ENCODE assay signal across 13 mouse cellular contexts in genomic region chr8:117454516-117455116, GRCm38 (mm10). TPM values are rescaled to one million over a fixed set of nuclear protein-coding genes. Genes with fewer than 3 reads are reported as not detected.
DNase-seq lines count a peak whose midpoint lies in the region; ATAC-seq and TF ChIP-seq lines count a peak whose summit lies in the region.
"Had no signal": no experiment of that assay in that cellular context is flagged by ENCODE, and none has a peak within 500 bp of the region (broad histone marks: within the 10 kb centered on the region; RNA-seq: fewer than 3 reads in every experiment).

No protein-coding gene starts in this region.

- TF ChIP-seq CTCF in olfactory bulb, adult 2 months (IDR thresholded peaks at IDR 0.05; ENCODE audit: insufficient read depth, low read depth, low read length) = no peak

- H3K27me3 ChIP-seq in hindbrain, embryonic 13.5 days = no peaks in the 10 kb centered on the region
- H3K27me3 ChIP-seq in hindbrain, embryonic 12.5 days = no peaks in the 10 kb centered on the region
- H3K27me3 ChIP-seq in neural tube, embryonic 13.5 days = no peaks in the 10 kb centered on the region
- no peaks in the 10 kb centered on the region for H3K27me3 ChIP-seq in neural tube, embryonic 15.5 days (replicated peaks)
- H3K27me3 ChIP-seq: intestine, embryonic 15.5 days; limb, embryonic 15.5 days; lung, embryonic 15.5 days had no signal

- peak overlapping the region; percentile 66 for H3K27ac ChIP-seq in hindbrain, embryonic 13.5 days
- H3K27ac ChIP-seq in hindbrain, embryonic 12.5 days = no peak overlapping the region
- peak overlapping the region; percentile 43; the same call in 1 of the 2 replicates for H3K27ac ChIP-seq in neural tube, embryonic 13.5 days (replicated peaks)
- no peak overlapping the region for H3K27ac ChIP-seq in neural tube, embryonic 15.5 days (replicated peaks)
- H3K27ac ChIP-seq in olfactory bulb, adult 2 months (ENCODE audit: insufficient read depth, low read depth, low read length) = peak overlapping the region; percentile 3
- H3K27ac ChIP-seq: intestine, embryonic 15.5 days; limb, embryonic 15.5 days; lung, embryonic 15.5 days had no signal

- TF ChIP-seq POLR2A in olfactory bulb, adult 2 months (IDR thresholded peaks at IDR 0.05; ENCODE audit: insufficient read depth, low read depth, low read length) = no peak

- H3K9me3 ChIP-seq in hindbrain, embryonic 13.5 days = no peaks in the 10 kb centered on the region
- no peaks in the 10 kb centered on the region for H3K9me3 ChIP-seq in hindbrain, embryonic 12.5 days (replicated peaks)
- H3K9me3 ChIP-seq in neural tube, embryonic 13.5 days = no peaks in the 10 kb centered on the region
- H3K9me3 ChIP-seq in neural tube, embryonic 15.5 days (replicated peaks) = no peaks in the 10 kb centered on the region
- H3K9me3 ChIP-seq: intestine, embryonic 15.5 days; limb, embryonic 15.5 days; lung, embryonic 15.5 days had no signal

- H3K4me3 ChIP-seq in hindbrain, embryonic 13.5 days = no peak overlapping the region
- no peak overlapping the region for H3K4me3 ChIP-seq in hindbrain, embryonic 12.5 days
- no peak overlapping the region for H3K4me3 ChIP-seq in neural tube, embryonic 13.5 days
- no peak overlapping the region for H3K4me3 ChIP-seq in neural tube, embryonic 15.5 days (replicated peaks)
- no peak overlapping the region for H3K4me3 ChIP-seq in olfactory bulb, adult 2 months (ENCODE audit: insufficient read depth, low read depth, low read length)
- H3K4me3 ChIP-seq: intestine, embryonic 15.5 days; limb, embryonic 15.5 days; lung, embryonic 15.5 days had no signal

- WGBS in hindbrain, embryonic 13.5 days = 95% methylated on average over 14 of the region's 14 CpGs
- WGBS in hindbrain, embryonic 12.5 days = 92% methylated on average over 14 of the region's 14 CpGs
- 93% methylated on average over 14 of the region's 14 CpGs for whole genome bisulfite sequencing in neural tube, embryonic 13.5 days
- WGBS in neural tube, embryonic 15.5 days = 94% methylated on average over 14 of the region's 14 CpGs
- WGBS in olfactory bulb, adult 2 months = 68% methylated on average over 14 of the region's 14 CpGs

- peaks cover 42% of the 10 kb centered on the region for H3K4me1 ChIP-seq in hindbrain, embryonic 13.5 days (replicated peaks)
- peaks cover 19% of the 10 kb centered on the region; the same call in 1 of the 2 replicates for H3K4me1 ChIP-seq in hindbrain, embryonic 12.5 days
- peaks cover 24% of the 10 kb centered on the region for H3K4me1 ChIP-seq in neural tube, embryonic 13.5 days (replicated peaks)
- H3K4me1 ChIP-seq in neural tube, embryonic 15.5 days = peaks cover 23% of the 10 kb centered on the region
- H3K4me1 ChIP-seq in olfactory bulb, adult 2 months (ENCODE audit: control insufficient read depth, insufficient read depth, low read length) = peaks cover 51% of the 10 kb centered on the region
- H3K4me1 ChIP-seq: limb, embryonic 15.5 days; lung, embryonic 15.5 days had no signal

- H3K9ac ChIP-seq in hindbrain, embryonic 13.5 days = peak overlapping the region; percentile 13; the same call in 1 of the 2 replicates
- no peak overlapping the region for H3K9ac ChIP-seq in hindbrain, embryonic 12.5 days
- H3K9ac ChIP-seq in neural tube, embryonic 13.5 days = no peak overlapping the region
- H3K9ac ChIP-seq in neural tube, embryonic 15.5 days (replicated peaks) = no peak overlapping the region
- H3K9ac ChIP-seq: intestine, embryonic 15.5 days; limb, embryonic 15.5 days; lung, embryonic 15.5 days had no signal

- no peak for ATAC-seq in hindbrain, embryonic 13.5 days (ENCODE audit: low FRiP score)
- no peak for ATAC-seq in hindbrain, embryonic 12.5 days (ENCODE audit: low FRiP score)
- ATAC-seq in neural tube, embryonic 13.5 days (ENCODE audit: low read depth) = no peak
- no peak for ATAC-seq in neural tube, embryonic 15.5 days (ENCODE audit: low FRiP score)

- no peak overlapping the region for H3K4me2 ChIP-seq in hindbrain, embryonic 13.5 days
- no peak overlapping the region for H3K4me2 ChIP-seq in hindbrain, embryonic 12.5 days (replicated peaks)
- no peak overlapping the region for H3K4me2 ChIP-seq in neural tube, embryonic 13.5 days
- H3K4me2 ChIP-seq in neural tube, embryonic 15.5 days = no peak overlapping the region
- H3K4me2 ChIP-seq: intestine, embryonic 15.5 days; limb, embryonic 15.5 days; lung, embryonic 15.5 days had no signal

- peaks cover 83% of the 10 kb centered on the region for H3K36me3 ChIP-seq in hindbrain, embryonic 13.5 days
- peaks cover 79% of the 10 kb centered on the region for H3K36me3 ChIP-seq in hindbrain, embryonic 12.5 days
- H3K36me3 ChIP-seq in neural tube, embryonic 13.5 days = peaks cover 97% of the 10 kb centered on the region
- peaks cover 71% of the 10 kb centered on the region for H3K36me3 ChIP-seq in neural tube, embryonic 15.5 days

- DNase-seq in adrenal gland, postnatal 14 days = peak; percentile 67
- no peak for DNase-seq in heart, postnatal 4 days
- DNase-seq: cerebellum, adult 9-11 months; kidney, postnatal 10 days; thymus, postnatal 25 days had no signal

RNA-seq across cellular contexts. Expression of gene Plcg2, which starts 43.5 kb away (rescaled TPM):
- polyA plus RNA-seq in hindbrain, embryonic 13.5 days (2015; fragmentation: Nextera tagmentation; extraction: Ambion mirVana) = 1.3 and 1.6 TPM in 2 replicates
- 2.0 and 2.2 TPM in 2 replicates for polyA plus RNA-seq in hindbrain, embryonic 12.5 days (2016; fragmentation: Nextera tagmentation; extraction: Ambion mirVana)
- polyA plus RNA-seq in neural tube, embryonic 13.5 days (2015; fragmentation: Nextera tagmentation; extraction: Ambion mirVana) = 1.1 and 2.1 TPM in 2 replicates
- polyA plus RNA-seq in neural tube, embryonic 15.5 days (2015; fragmentation: Nextera tagmentation; extraction: Ambion mirVana) = 1.3 and 5.4 TPM in 2 replicates
- total RNA-seq in adrenal gland, postnatal 14 days (2021) = 3.4 and 8.0 TPM in 2 replicates
- polyA plus RNA-seq in olfactory bulb, adult 2 months (2012; ENCODE audit: insufficient read depth, insufficient read length, low replicate concordance, missing spikeins) = not detected in 2 replicates
- total RNA-seq in heart, postnatal 4 days (2021) = 10 to 100 TPM; 13.9 to 16.3 TPM

Comparison
In these comparisons a context has a peak if more than half of its experiments do, and no peak if none do; other contexts are left out.
1. H3K27ac ChIP-seq: peak in hindbrain, embryonic 13.5 days (single experiment), neural tube, embryonic 13.5 days (single experiment) and olfactory bulb, adult 2 months (single experiment); none in hindbrain, embryonic 12.5 days (single experiment) and neural tube, embryonic 15.5 days (single experiment).